Mouse (Mus musculus): ENCODE measurements around the gene Arntl. TPM values are rescaled to one million over a fixed set of nuclear protein-coding genes. Genes with fewer than 3 reads are reported as not detected.
A peak's percentile ranks its signal among the peaks of the same experiment; 100 is the strongest.

Arntl gene
- polyA plus RNA-seq, 1 experiment = 12.6 TPM

DNA sequence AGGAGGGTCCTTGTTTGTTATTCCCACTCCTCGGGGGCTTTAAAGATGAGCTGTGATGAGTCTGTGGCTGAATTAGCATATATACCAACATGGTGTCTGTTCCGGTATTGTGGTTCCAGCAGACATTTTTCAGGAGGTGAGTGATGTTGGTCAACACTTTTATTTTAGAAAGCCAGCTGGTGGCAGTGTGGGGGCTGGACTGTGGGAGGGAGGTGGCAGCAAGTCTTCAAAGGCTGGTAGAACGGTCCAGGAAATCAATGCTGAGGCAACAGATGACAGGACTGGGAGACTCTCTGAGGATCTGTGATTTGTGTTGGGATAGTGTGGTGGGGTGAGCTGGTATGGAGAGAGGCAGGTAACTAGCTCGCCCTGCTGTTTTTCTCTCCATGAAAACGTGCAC is 39.9 kb downstream of the Arntl start:
- Histone ChIP-seq H3K27ac (ENCODE audit: insufficient read depth, low read depth, low read length) (no peak overlapping the region), H3K4me3 (ENCODE audit: insufficient read depth, low read length) (no peak overlapping the region), H3K4me1 (ENCODE audit: control insufficient read depth, insufficient read depth, low read length) (peaks cover 5% of the 10 kb centered on the region)
- no peak for TF ChIP-seq CTCF (IDR thresholded peaks at IDR 0.05; ENCODE audit: low read depth, low read length)
- TF ChIP-seq POLR2A (IDR thresholded peaks at IDR 0.05; ENCODE audit: borderline replicate concordance, low read depth, low read length) = no peak

DNA sequence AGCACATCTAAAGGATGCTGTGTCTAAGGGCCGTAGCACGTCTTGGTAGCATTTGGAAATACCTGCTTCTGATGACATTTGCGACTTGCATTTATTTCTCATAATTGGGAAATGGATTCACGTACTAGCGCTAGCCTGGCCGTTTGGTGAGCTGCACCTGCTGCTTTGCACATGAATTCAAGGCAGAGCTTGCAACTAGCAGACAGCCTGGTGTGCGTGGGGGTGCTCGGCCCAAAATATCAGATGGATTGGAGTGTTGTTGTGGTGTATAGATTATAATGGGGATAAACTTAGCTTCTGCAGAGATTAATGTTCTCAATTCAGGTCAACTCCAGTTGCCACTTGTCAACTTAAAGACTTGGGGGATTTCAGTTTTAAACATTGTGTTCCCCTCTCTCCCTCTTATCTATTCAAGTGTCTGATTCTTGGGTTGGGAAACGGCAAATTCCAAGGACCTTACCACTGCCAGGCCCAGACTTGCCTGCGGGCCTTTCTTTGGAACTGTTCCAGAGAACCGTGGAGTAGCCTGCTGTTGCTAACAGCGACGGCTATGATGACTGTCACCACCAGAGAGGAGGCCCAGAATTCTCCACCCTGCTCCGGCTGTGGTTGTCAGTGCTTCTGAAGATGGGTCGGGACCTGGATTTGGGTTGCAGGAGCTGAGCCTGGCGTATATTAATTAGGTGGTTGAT is 42.0 kb downstream of the Arntl start:
- Histone ChIP-seq H3K27ac (ENCODE audit: insufficient read depth, low read depth, low read length) (no peak overlapping the region), H3K4me1 (ENCODE audit: control insufficient read depth, insufficient read depth, low read length) (no peaks in the 10 kb centered on the region), H3K4me3 (ENCODE audit: insufficient read depth, low read length) (no peak overlapping the region)
- TF ChIP-seq CTCF (IDR thresholded peaks at IDR 0.05; ENCODE audit: low read depth, low read length) (no peak), POLR2A (IDR thresholded peaks at IDR 0.05; ENCODE audit: borderline replicate concordance, low read depth, low read length) (no peak)

DNA sequence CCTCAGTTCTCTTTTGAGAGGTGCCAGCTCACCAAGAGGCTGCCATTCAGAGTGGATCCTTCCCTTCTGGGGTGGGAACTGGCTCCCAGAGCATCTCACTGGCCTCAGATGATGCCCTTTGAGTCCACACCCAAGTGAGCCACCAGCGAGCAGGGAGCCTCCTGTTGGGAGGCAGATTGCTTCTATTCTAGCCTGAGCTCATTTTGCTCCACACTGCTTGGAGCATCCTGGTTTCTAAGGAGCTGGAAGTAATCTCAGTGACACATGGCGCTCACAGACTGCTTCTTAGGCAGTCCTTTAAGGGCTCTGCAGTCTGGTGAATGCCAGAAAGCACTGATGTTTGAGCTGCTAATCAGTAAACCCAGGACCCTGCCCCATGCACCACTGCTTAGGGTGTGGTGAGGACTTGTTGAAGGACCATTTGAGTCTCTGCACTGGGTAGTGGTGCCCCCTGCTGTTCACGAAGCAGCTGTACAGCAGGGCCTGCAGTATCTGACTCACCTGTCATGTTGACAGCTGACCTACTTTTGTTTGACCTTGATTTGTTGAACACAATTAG is 43.2 kb downstream of the Arntl start:
- H3K4me3 ChIP-seq (ENCODE audit: insufficient read depth, low read length) = no peak overlapping the region
- H3K4me1 ChIP-seq (ENCODE audit: control insufficient read depth, insufficient read depth, low read length) = peaks cover 2% of the 10 kb centered on the region; the same call in 1 of the 2 replicates
- H3K27ac ChIP-seq (ENCODE audit: insufficient read depth, low read depth, low read length) = no peak overlapping the region
- TF ChIP-seq POLR2A (IDR thresholded peaks at IDR 0.05; ENCODE audit: borderline replicate concordance, low read depth, low read length) = no peak
- TF ChIP-seq CTCF (IDR thresholded peaks at IDR 0.05; ENCODE audit: low read depth, low read length) = peak; percentile 80; the same call in 1 of the 2 replicates

DNA sequence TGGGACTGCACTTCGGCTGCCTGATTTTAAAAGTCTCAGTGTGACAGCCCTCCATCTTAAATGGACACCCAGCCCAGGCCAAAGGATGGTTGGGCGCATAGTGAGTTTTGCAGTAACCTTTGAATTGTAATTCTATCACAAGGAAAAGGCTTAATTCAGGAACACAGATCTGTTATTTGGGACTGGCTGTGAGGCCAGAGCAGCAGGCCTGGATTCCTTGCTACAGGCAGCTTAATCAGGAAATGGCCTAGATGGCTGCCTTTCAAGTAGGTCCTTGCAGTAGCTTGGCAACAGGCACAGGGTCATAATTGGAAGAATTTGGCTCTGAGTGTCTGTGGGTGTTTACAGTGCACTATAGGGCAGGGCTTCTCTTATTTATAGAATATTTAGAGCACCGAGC is 43.7 kb downstream of the Arntl start:
- Histone ChIP-seq H3K4me1 (ENCODE audit: control insufficient read depth, insufficient read depth, low read length) (peaks cover 7% of the 10 kb centered on the region), H3K4me3 (ENCODE audit: insufficient read depth, low read length) (no peak overlapping the region), H3K27ac (ENCODE audit: insufficient read depth, low read depth, low read length) (no peak overlapping the region)
- TF ChIP-seq CTCF (IDR thresholded peaks at IDR 0.05; ENCODE audit: low read depth, low read length) = no peak
- no peak for TF ChIP-seq POLR2A (IDR thresholded peaks at IDR 0.05; ENCODE audit: borderline replicate concordance, low read depth, low read length)

DNA sequence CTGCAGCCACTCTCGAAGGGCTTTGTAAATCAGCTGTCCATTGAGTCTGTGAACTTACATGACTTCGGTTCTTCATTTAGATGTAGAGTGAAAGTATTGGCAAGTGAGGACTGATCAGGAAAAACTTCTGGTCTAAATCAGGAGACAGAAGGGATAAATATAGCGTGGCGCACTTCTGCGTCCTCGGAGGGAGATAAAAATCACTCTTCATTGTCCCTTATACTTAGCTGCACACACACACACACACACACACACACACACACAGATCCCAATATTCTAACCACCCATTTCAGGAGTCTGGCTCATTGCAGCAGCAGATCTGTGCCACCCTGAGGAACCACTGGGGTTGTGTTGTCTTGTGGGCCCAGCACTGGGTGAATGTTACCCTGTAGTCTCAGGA is 44.3 kb downstream of the Arntl start:
- no peak overlapping the region for H3K27ac ChIP-seq (ENCODE audit: insufficient read depth, low read depth, low read length)
- H3K4me1 ChIP-seq (ENCODE audit: control insufficient read depth, insufficient read depth, low read length) = peaks cover 9% of the 10 kb centered on the region
- TF ChIP-seq CTCF (IDR thresholded peaks at IDR 0.05; ENCODE audit: low read depth, low read length) (no peak), POLR2A (IDR thresholded peaks at IDR 0.05; ENCODE audit: borderline replicate concordance, low read depth, low read length) (no peak)
- no peak overlapping the region for H3K4me3 ChIP-seq (ENCODE audit: insufficient read depth, low read length)

DNA sequence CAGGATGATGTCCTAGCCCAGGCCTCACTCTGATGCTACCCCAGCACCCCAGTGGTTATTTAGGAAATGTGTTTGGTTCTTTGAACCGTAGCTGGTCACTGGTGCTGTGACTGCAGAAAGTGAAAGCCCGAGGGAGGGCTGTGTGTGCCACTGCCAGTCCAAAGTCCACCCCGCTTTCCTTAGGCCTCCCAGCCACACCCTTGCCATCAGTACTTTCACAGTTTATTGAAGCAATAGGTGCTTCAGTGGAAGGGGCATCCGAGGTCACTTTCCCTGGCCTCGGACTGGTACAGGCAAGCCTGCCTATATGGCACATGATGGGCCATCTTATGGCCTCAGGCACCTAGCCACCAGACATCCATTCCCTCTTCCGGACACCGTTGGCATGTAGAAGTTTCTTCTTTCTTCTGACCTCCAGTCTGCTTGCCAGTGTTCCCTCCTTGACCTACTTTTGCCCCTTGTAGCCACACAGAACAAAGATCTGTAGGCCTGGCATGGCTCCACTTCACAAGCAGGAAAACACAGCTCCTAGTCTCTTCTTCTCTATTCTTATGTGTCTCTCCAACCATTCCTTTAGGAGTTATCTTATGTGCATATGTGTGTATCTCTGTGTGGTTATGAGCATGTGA is 46.6 kb downstream of the Arntl start:
- Histone ChIP-seq H3K4me3 (ENCODE audit: insufficient read depth, low read length) (no peak overlapping the region), H3K27ac (ENCODE audit: insufficient read depth, low read depth, low read length) (no peak overlapping the region), H3K4me1 (ENCODE audit: control insufficient read depth, insufficient read depth, low read length) (peaks cover 9% of the 10 kb centered on the region)
- TF ChIP-seq CTCF (IDR thresholded peaks at IDR 0.05; ENCODE audit: low read depth, low read length) (no peak), POLR2A (IDR thresholded peaks at IDR 0.05; ENCODE audit: borderline replicate concordance, low read depth, low read length) (no peak)

DNA sequence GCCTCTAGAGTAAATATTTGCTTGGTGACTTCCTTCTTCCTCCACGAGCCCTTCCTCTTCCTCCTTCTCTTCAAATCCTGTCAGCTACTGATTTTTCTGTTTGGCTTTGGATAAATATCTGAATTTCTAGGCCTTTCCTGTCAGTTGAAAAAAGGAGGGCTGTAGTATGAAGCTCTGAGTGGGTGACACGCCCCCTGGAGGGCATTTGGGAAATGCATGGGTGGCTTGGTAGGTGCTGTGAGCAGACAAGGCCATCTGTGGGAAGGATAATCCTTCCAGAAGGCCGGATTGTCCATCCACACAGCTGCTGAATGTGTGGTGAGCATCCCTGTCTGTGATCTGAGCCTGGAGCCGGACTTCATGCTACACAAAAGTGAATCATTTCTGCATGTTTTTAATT is 48.8 kb downstream of the Arntl start:
- Histone ChIP-seq H3K4me3 (ENCODE audit: insufficient read depth, low read length) (no peak overlapping the region), H3K27ac (ENCODE audit: insufficient read depth, low read depth, low read length) (no peak overlapping the region), H3K4me1 (ENCODE audit: control insufficient read depth, insufficient read depth, low read length) (peaks cover 9% of the 10 kb centered on the region)
- TF ChIP-seq CTCF (IDR thresholded peaks at IDR 0.05; ENCODE audit: low read depth, low read length) (peak; percentile 56), POLR2A (IDR thresholded peaks at IDR 0.05; ENCODE audit: borderline replicate concordance, low read depth, low read length) (no peak)

DNA sequence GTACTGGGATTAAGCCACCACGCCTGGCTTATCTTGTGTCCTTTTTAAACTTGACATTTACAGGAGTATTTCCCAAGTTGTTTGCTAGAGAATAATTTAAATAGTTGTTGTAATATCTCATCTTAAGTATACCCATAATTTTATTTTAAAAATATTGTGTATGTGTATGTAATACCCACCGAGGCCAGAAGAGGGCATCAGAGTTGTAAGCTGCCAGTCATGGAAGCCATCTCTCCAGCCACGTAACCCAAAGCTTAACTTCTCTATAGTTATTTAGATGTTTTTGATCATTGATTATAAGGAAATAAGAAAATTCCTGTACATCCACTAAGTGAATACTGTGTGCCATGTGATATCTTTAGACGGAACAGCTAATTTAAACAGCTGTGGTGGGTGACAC is 51.2 kb downstream of the Arntl start:
- Histone ChIP-seq H3K27ac (ENCODE audit: insufficient read depth, low read depth, low read length) (no peak overlapping the region), H3K4me1 (ENCODE audit: control insufficient read depth, insufficient read depth, low read length) (peaks cover 9% of the 10 kb centered on the region), H3K4me3 (ENCODE audit: insufficient read depth, low read length) (no peak overlapping the region)
- TF ChIP-seq CTCF (IDR thresholded peaks at IDR 0.05; ENCODE audit: low read depth, low read length) (peak; percentile 25), POLR2A (IDR thresholded peaks at IDR 0.05; ENCODE audit: borderline replicate concordance, low read depth, low read length) (no peak)

DNA sequence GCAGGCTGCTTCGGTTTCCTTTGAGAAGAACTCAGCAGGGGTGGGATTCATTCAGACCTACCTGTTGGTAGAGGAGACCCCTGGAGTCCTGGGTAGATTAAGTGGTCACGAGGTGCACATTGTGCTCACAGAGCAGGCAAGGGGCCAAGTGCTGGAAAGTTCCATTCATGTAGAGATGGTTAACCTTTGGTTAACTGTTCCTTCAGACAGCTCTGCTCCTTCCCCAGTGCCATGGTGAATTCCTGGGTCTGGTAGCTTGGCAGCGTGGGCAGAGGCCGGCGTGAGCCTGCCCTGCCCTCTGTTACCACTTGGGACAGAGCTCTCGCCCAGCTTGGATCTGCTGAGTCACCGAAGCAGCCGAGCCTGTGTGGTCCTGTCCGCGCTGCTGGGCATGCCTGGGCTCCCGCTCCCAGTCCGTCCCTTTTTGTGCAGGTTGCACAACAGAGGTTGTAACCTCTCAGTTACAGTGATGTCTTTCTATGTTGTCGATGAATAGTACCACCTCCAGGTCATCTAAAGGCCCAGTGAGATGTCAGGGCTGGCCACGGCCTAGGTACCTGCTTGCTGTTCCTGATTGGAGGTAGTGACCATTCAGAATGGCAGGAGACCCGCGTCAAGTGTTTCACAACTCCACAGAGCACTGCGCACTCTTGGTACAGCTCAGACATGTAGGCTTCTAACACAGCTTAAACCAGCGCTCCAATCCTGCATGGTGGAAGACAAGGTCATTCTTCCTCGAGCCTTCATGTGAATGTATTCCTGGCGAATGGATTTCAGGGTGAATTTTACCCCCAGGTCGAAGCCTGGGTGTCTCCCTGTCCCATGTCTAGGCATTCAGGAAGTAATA is 53.3 kb downstream of the Arntl start:
- no peak overlapping the region for H3K4me3 ChIP-seq (ENCODE audit: insufficient read depth, low read length)
- no peak overlapping the region for H3K27ac ChIP-seq (ENCODE audit: insufficient read depth, low read depth, low read length)

More for the DNA sequence above, 53.3 kb downstream of the Arntl start:
- no peak for TF ChIP-seq CTCF (IDR thresholded peaks at IDR 0.05; ENCODE audit: low read depth, low read length)
- TF ChIP-seq POLR2A (IDR thresholded peaks at IDR 0.05; ENCODE audit: borderline replicate concordance, low read depth, low read length) = no peak
- peaks cover 7% of the 10 kb centered on the region for H3K4me1 ChIP-seq (ENCODE audit: control insufficient read depth, insufficient read depth, low read length)
